Mouse (Mus musculus) layer of hippocampus, adult 9-10 months (tissue): ENCODE measurements around the gene Rhox13.

Experiments
- DNase-seq: peaks from one replicate; pipeline ENCODE4 v3.0.0; 2022; ENCODE audit warnings: low spot score

The Rhox13 gene

GRCm38 (mm10) chrX:38120982-38121381, at the start of gene Rhox13:
Rhox13 (plus strand) TSS chrX:38121219.
- no peak for DNase-seq

GRCm38 (mm10) chrX:38084226-38084625, 36.8 kb upstream of the Rhox13 start:
- no peak for DNase-seq

GRCm38 (mm10) chrX:38085041-38085440, 36.0 kb upstream of the Rhox13 start, which contains the start of gene Rhox11:
Rhox11 (minus strand) TSS chrX:38085141.
- DNase-seq = no peak

- no peak for DNase-seq
These were observed 10.2 kb upstream of the Rhox13 start, which contains the start of gene Rhox12 for GRCm38 (mm10) chrX:38110807-38111206. Rhox12 (minus strand) TSS chrX:38110907.

- DNase-seq = no peak
These were observed 459 bp downstream of the Rhox13 start for GRCm38 (mm10) chrX:38121478-38121877.

- no peak for DNase-seq
These were observed 38.1 kb downstream of the Rhox13 start for GRCm38 (mm10) chrX:38159097-38159496.

GRCm38 (mm10) chrX:38165315-38165714, 44.3 kb downstream of the Rhox13 start:
- no peak for DNase-seq

GRCm38 (mm10) chrX:38166064-38166463, 45.0 kb downstream of the Rhox13 start:
- no peak for DNase-seq

- no peak for DNase-seq
These were observed 45.6 kb downstream of the Rhox13 start for GRCm38 (mm10) chrX:38166592-38166991.
